Comparison of ENCODE assay signal across 29 mouse cellular contexts in the genomic region with DNA sequence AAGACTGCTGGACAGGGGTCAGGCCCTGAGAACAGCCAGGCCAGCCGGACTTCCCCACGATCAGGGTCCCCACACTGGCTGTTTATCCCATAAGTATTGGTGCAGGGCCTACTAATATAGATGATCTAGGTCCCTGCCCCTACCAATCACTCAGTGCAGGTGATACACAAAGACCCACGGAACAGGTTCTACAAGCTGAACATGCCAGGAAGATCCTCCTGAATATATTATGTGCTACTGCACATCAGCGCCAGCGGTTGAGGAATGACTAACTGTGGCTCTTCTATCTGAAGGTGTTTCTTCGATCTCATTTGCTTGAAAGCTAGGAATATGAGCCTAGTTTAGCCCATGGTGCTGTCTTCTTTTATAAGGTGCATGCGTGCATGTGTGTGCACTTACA. TPM values are rescaled to one million over a fixed set of nuclear protein-coding genes. Genes with fewer than 3 reads are reported as not detected.
A peak's percentile ranks its signal among the peaks of the same experiment; 100 is the strongest.
DNase-seq lines count a peak whose midpoint lies in the region; ATAC-seq lines count a peak whose summit lies in the region.
"Had no signal": no experiment of that assay in that cellular context is flagged by ENCODE, and none has a peak within 500 bp of the region (broad histone marks: within the 10 kb centered on the region; RNA-seq: fewer than 3 reads in every experiment).

No protein-coding gene starts in this region.

- peak; percentile 36 for DNase-seq in embryo, embryonic 10 days (ENCODE audit: low spot score)
- DNase-seq in embryo, embryonic 10.5 days (ENCODE audit: low spot score), result no peak
- DNase-seq in lung, postnatal 10 days, result no peak
- DNase-seq in embryonic facial prominence, embryonic 14.5 days (ENCODE audit: low spot score), result peak; percentile 81
- DNase-seq in urinary bladder, postnatal 14 days (ENCODE audit: low spot score), result no peak
- DNase-seq in left cerebral cortex, postnatal 14 days (ENCODE audit: low spot score in 2 of 2), result no peak
- DNase-seq: adrenal gland, postnatal 10 days; cerebellum, adult 11-12 months; cerebellum, adult 9-11 months; forebrain, postnatal 0 days; kidney, adult 18-20 months; kidney, postnatal 25 days; liver had no signal

- intact Hi-C loops in left cerebral cortex, postnatal 14 days (cut with DNase I), result no loop called here

- no peak overlapping the region for H3K9ac ChIP-seq in lung, embryonic 15.5 days
- no peak overlapping the region for H3K9ac ChIP-seq in embryonic facial prominence, embryonic 14.5 days (ENCODE audit: low read depth, low read length)
- H3K9ac ChIP-seq in limb, embryonic 15.5 days, result no peak overlapping the region
- H3K9ac ChIP-seq: forebrain, embryonic 12.5 days; forebrain, postnatal 0 days; heart, embryonic 15.5 days; kidney, embryonic 15.5 days; liver, embryonic 14.5 days; midbrain, embryonic 13.5 days had no signal

- WGBS in lung, embryonic 15.5 days, result 71% methylated on average over 7 of the region's 7 CpGs
- 69% methylated on average over 7 of the region's 7 CpGs for WGBS in embryonic facial prominence, embryonic 14.5 days
- WGBS in limb, embryonic 15.5 days, result 79% methylated on average over 7 of the region's 7 CpGs

- no peaks in the 10 kb centered on the region for H3K36me3 ChIP-seq in lung, embryonic 15.5 days
- no peaks in the 10 kb centered on the region for H3K36me3 ChIP-seq in embryonic facial prominence, embryonic 14.5 days (ENCODE audit: control insufficient read depth, insufficient read depth, low read length)
- no peaks in the 10 kb centered on the region for H3K36me3 ChIP-seq in limb, embryonic 15.5 days
- H3K36me3 ChIP-seq: forebrain, embryonic 12.5 days; heart, embryonic 15.5 days; kidney, embryonic 15.5 days; midbrain, embryonic 13.5 days had no signal

- peak overlapping the region; percentile 61 for H3K27ac ChIP-seq in lung, embryonic 15.5 days
- no peak overlapping the region for H3K27ac ChIP-seq in embryonic facial prominence, embryonic 14.5 days (replicated peaks; ENCODE audit: low read depth, low read length)
- H3K27ac ChIP-seq in limb, embryonic 15.5 days, result peak overlapping the region; percentile 43; the same call in 1 of the 2 replicates
- H3K27ac ChIP-seq: forebrain, embryonic 12.5 days; heart, embryonic 15.5 days; kidney, embryonic 15.5 days; layer of hippocampus, adult 2 months; left cerebral cortex, adult 2 months; liver, embryonic 14.5 days; midbrain, embryonic 13.5 days had no signal

- no peaks in the 10 kb centered on the region for H3K27me3 ChIP-seq in lung, embryonic 15.5 days
- H3K27me3 ChIP-seq in embryonic facial prominence, embryonic 14.5 days (replicated peaks; ENCODE audit: control insufficient read depth, insufficient read depth, low read length), result no peaks in the 10 kb centered on the region
- no peaks in the 10 kb centered on the region for H3K27me3 ChIP-seq in limb, embryonic 15.5 days
- H3K27me3 ChIP-seq: CH12.LX; heart, embryonic 15.5 days; kidney, embryonic 15.5 days; midbrain, embryonic 13.5 days had no signal

- peaks cover 17% of the 10 kb centered on the region for H3K4me1 ChIP-seq in lung, embryonic 15.5 days
- H3K4me1 ChIP-seq in embryonic facial prominence, embryonic 14.5 days (ENCODE audit: control insufficient read depth, insufficient read depth, low read length), result no peaks in the 10 kb centered on the region; the same call in 1 of the 2 replicates
- H3K4me1 ChIP-seq in limb, embryonic 15.5 days, result peaks cover 8% of the 10 kb centered on the region; the same call in 1 of the 2 replicates
- H3K4me1 ChIP-seq: forebrain, embryonic 12.5 days; midbrain, embryonic 13.5 days had no signal

- H3K4me3 ChIP-seq in lung, embryonic 15.5 days, result no peak overlapping the region
- no peak overlapping the region for H3K4me3 ChIP-seq in embryonic facial prominence, embryonic 14.5 days (ENCODE audit: low read depth, low read length)
- H3K4me3 ChIP-seq in limb, embryonic 15.5 days, result no peak overlapping the region
- H3K4me3 ChIP-seq: erythroblast, embryonic 14.5 days; forebrain, embryonic 12.5 days; heart, embryonic 15.5 days; kidney, embryonic 15.5 days; layer of hippocampus, adult 2 months; left cerebral cortex, adult 2 months; megakaryocyte, embryonic 14.5 days; midbrain, embryonic 13.5 days had no signal

- H3K9me3 ChIP-seq in lung, embryonic 15.5 days, result no peaks in the 10 kb centered on the region
- H3K9me3 ChIP-seq in embryonic facial prominence, embryonic 14.5 days (ENCODE audit: control insufficient read depth, low read length), result no peaks in the 10 kb centered on the region
- no peaks in the 10 kb centered on the region for H3K9me3 ChIP-seq in limb, embryonic 15.5 days
- H3K9me3 ChIP-seq: forebrain, embryonic 12.5 days; G1E; heart, embryonic 15.5 days; kidney, embryonic 15.5 days; megakaryocyte, embryonic 14.5 days; midbrain, embryonic 13.5 days had no signal

- no peak for ATAC-seq in lung, embryonic 15.5 days (ENCODE audit: borderline replicate concordance, extremely low read depth, low FRiP score, low TSS enrichment)
- peak; percentile 55; the same call in 1 of the 2 replicates for ATAC-seq in embryonic facial prominence, embryonic 14.5 days (ENCODE audit: low read depth)
- ATAC-seq in limb, embryonic 15.5 days (ENCODE audit: insufficient number of reproducible peaks, low FRiP score, low TSS enrichment, low read depth), result no peak
- ATAC-seq: forebrain, postnatal 0 days; hindbrain, embryonic 16.5 days; midbrain, embryonic 13.5 days had no signal

- no peak overlapping the region for H3K4me2 ChIP-seq in lung, embryonic 15.5 days
- H3K4me2 ChIP-seq in embryonic facial prominence, embryonic 14.5 days (ENCODE audit: low read depth, low read length), result no peak overlapping the region
- no peak overlapping the region for H3K4me2 ChIP-seq in limb, embryonic 15.5 days
- H3K4me2 ChIP-seq: forebrain, embryonic 12.5 days; heart, embryonic 15.5 days; kidney, embryonic 15.5 days; midbrain, embryonic 13.5 days had no signal

RNA-seq across cellular contexts. Expression of a gene that starts 11.8 kb away (rescaled TPM):
- polyA plus RNA-seq in lung, embryonic 15.5 days (2015; fragmentation: Nextera tagmentation; extraction: Ambion mirVana), result 2.0 and 2.2 TPM in 2 replicates
- polyA plus RNA-seq in embryonic facial prominence, embryonic 14.5 days (2014; fragmentation: Nextera tagmentation; extraction: Ambion mirVana), result 0.50 and 0.58 TPM in 2 replicates
- polyA plus RNA-seq in limb, embryonic 15.5 days (2015; fragmentation: Nextera tagmentation; extraction: Ambion mirVana), result 1.4 and 1.7 TPM in 2 replicates
- 1 to 10 TPM in 1 of 2 experiments, under 1 TPM in 1; 0.75 to 1.3 TPM for total RNA-seq in left cerebral cortex, postnatal 14 days (2021)

RNA-seq across cellular contexts. Expression of a gene that starts 43.7 kb away (rescaled TPM):
- polyA plus RNA-seq in lung, embryonic 15.5 days (2015; fragmentation: Nextera tagmentation; extraction: Ambion mirVana), result 0.54 and 0.65 TPM in 2 replicates
- 3.2 and 3.5 TPM in 2 replicates for polyA plus RNA-seq in embryonic facial prominence, embryonic 14.5 days (2014; fragmentation: Nextera tagmentation; extraction: Ambion mirVana)
- polyA plus RNA-seq in limb, embryonic 15.5 days (2015; fragmentation: Nextera tagmentation; extraction: Ambion mirVana), result 2.0 and 2.3 TPM in 2 replicates
- total RNA-seq in left cerebral cortex, postnatal 14 days (2021), result 1 to 10 TPM; 5.1 to 5.3 TPM
- total RNA-seq: gastrocnemius, adult 8-10 months had no signal
- polyA plus RNA-seq: C2C12; erythroblast, embryonic 14.5 days; G1E had no signal

Comparison
In these comparisons a context has a peak if more than half of its experiments do, and no peak if none do; other contexts are left out.
1. DNase-seq: peak in embryo, embryonic 10 days (single experiment) and embryonic facial prominence, embryonic 14.5 days (single experiment); none in embryo, embryonic 10.5 days (single experiment), lung, postnatal 10 days (single experiment), urinary bladder, postnatal 14 days (single experiment) and left cerebral cortex, postnatal 14 days (0 of 2).